Mouse (Mus musculus) mouse embryonic stem cell (cell line): ENCODE measurements around the gene Igfbp4.

Experiments used
- in situ Hi-C, 2 experiments: fragments of 300-500 bp; cut with MboI; formaldehyde crosslinking; loops; 1 replicate in 1 of 2; 3 replicates in 1 of 2; pipeline ENCODE4 v1.14.3; 2019 to 2020; ENCODE audit warnings: low sequenced_read_pairs in 2 of 2, low pct_unique_long_range_greater_than_20kb in 1 of 2, mixed read lengths in 1 of 2; ENCODE audit not compliant: unreplicated experiment in 1 of 2

The Igfbp4 gene

DNA sequence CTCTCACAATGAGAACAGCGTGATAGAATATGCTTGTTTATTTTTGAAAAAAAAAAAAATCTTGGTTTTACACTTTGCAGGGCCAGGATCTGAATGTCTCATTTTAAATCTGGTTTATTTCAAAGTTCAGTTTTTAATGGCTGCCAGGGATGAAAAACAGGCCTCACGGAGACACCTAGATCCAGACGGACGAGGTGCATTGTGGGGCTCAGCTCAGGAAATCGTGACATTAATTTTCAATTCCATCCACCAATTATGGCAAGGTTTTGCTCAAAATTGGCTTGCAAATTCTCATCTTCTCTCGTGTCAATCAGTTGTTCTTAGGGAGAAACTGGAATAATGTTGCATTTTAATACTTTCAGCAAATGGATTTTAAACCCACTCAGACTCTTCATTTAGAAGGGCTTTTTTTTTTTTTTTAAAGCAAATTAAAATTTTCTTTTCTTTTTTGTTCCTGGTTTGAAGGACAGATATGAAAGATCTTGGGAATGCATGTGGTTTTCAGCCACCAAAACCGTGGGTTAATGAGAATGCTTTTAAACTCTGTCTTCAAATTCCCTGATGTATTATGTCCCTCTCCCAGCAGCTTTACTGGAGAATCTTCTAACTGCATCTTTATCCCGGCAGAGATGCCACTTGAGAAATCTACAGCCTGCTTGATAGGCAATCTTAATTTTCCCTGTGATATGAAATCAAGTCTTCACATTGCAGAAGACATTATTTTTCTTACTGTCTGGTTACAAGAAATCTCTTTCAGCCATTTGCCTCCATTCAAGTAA, 56.1 kb downstream of the Igfbp4 start:
- in situ Hi-C loops = no loop called here

GRCm38 (mm10) chr11:99098924-99099323, 57.9 kb downstream of the Igfbp4 start:
- in situ Hi-C loops = no loop called here

DNA sequence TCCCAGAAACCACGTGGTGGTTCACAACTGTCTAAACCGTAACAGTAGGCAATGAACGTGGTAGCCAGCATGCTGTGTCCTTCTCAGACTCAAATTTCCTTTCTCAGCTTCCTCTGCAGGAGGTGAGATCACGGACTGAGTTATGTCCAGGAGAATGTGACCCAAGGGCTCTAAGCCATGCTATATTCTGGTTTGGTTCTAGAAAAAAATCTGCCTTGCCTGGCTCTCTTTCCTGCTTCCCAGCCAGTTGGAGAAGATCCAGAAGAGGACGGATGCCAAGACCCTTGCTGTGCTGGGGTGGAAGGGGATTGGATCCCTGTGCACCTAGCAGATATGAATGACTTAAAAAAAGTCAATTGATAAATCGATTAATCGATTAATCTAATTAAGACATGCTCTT, 58.5 kb downstream of the Igfbp4 start:
- in situ Hi-C loops = no loop called here

- in situ Hi-C loops = no loop called here
Measured at GRCm38 (mm10) chr11:99100215-99100614, 59.2 kb downstream of the Igfbp4 start.

DNA sequence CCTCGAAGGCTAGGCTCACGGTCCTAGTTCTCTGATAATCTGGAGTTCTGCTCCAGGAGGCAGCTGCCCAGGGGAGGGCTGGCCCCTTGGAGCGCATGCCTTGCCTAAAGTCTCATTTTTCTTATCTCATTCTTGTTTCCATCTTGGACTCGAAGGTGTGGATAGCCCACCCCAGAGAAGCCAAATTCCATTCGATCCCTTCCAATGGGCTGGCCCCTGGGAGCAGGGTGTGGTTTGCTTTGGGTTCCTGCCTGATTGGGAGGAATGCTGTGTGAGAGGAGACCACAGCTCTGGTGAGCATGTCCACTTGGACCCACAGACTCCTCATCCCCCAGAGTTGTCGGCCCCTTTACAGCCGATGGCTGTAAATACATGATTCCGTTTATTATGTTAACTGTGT, 60.6 kb downstream of the Igfbp4 start:
- in situ Hi-C loops = no loop called here

DNA sequence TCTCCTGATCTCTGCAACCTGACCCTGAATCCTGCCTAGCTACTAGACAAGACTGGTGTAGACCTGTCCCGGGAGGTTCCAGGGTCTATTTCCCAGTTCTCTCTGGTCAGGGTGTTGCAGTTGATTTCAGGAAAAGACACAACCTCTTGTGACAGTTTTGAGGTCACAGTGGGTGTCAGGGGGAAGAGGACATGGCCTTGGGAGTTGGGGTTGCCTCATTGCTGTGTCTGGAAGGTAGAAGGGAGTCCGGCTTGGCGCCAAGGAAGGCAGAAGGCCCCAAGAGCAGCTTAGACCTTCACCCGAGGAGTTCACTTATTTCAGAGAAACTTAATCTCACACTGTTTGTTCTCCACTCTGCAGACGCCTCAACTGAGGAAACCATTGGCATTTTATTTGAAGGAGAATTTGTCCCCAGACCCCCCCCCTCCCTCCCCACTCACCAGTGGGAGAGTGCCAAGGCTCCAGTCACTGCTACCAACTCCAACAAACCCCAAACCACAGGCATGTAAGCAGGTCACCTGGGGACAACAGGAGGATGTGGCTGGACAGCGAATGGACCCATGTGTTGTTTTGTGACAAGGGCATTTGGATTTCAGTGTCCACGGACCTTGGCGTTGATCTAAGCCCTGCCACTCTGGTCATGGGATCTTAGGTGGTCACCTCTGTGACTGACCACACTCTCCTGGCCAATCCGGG, 61.7 kb downstream of the Igfbp4 start:
- in situ Hi-C loops = no loop called here
